Mouse (Mus musculus) regulatory T cell (primary cell): ENCODE measurements around the gene Ubxn1.
"Not testable (repeated sequence)": the region's sequence is repeated elsewhere in the genome, so short reads cannot be mapped to it uniquely, and the experiment has no call there.

ENCODE experiments used
- in situ Hi-C: fragments of 300-600 bp; cut with MboI, MseI; formaldehyde crosslinking; loops from one replicate; pipeline ENCODE4 v1.15.1; 2025; ENCODE audit warnings: high pct_unique_total_duplicates

Gene Ubxn1

GRCm38 (mm10) chr19:8852236-8852928 lies 18.9 kb upstream of the Ubxn1 start:
- in situ Hi-C loops = no loop called here

- in situ Hi-C loops = no loop called here
Measured at GRCm38 (mm10) chr19:8853117-8853516, 18.2 kb upstream of the Ubxn1 start.

- in situ Hi-C loops = no loop called here
Measured at GRCm38 (mm10) chr19:8857689-8858088, 13.6 kb upstream of the Ubxn1 start.

GRCm38 (mm10) chr19:8859018-8859417 lies 12.3 kb upstream of the Ubxn1 start:
- in situ Hi-C loops = no loop called here

GRCm38 (mm10) chr19:8864265-8864664 lies 7.0 kb upstream of the Ubxn1 start:
- in situ Hi-C loops = no loop called here

- in situ Hi-C loops = not testable (repeated sequence)
Measured at GRCm38 (mm10) chr19:8870381-8870780, 915 bp upstream of the Ubxn1 start.

GRCm38 (mm10) chr19:8870838-8871237 lies 458 bp upstream of the Ubxn1 start:
- in situ Hi-C loops = no loop called here

- in situ Hi-C loops = no loop called here
Measured at GRCm38 (mm10) chr19:8872266-8872840, 1.1 kb downstream of the Ubxn1 start.

- in situ Hi-C loops = loop anchor here (25.0 kb wide), 1 partner anchor 1112 kb away; the partner anchor contains the start of gene Fth1
Measured at GRCm38 (mm10) chr19:8875031-8875430, 3.7 kb downstream of the Ubxn1 start.

- in situ Hi-C loops = loop anchor here (25.0 kb wide), 1 partner anchor 1107 kb away; the partner anchor contains the start of gene Fth1
Measured at GRCm38 (mm10) chr19:8880311-8881033, 9.2 kb downstream of the Ubxn1 start, which contains the start of gene Uqcc3. TSS of gene Uqcc3 (minus strand) at chr19:8880923.

GRCm38 (mm10) chr19:8881034-8881392 lies 9.7 kb downstream of the Ubxn1 start:
- in situ Hi-C loops = loop anchor here (25.0 kb wide), 1 partner anchor 1106 kb away; the partner anchor contains the start of gene Fth1

GRCm38 (mm10) chr19:8883616-8884015 lies 12.3 kb downstream of the Ubxn1 start, which contains the start of the genes Lbhd1 and Gm49403:
TSS of gene Lbhd1 (plus strand) at chr19:8883732.
TSS of gene Gm49403 (plus strand) at chr19:8883930.
- in situ Hi-C loops = loop anchor here (25.0 kb wide), 1 partner anchor 1104 kb away; the partner anchor contains the start of gene Fth1

GRCm38 (mm10) chr19:8886916-8887584 lies 15.8 kb downstream of the Ubxn1 start:
- in situ Hi-C loops = loop anchor here (25.0 kb wide), 1 partner anchor 1100 kb away; the partner anchor contains the start of gene Fth1

- in situ Hi-C loops = loop anchor here (25.0 kb wide), 1 partner anchor 1099 kb away; the partner anchor contains the start of gene Fth1
Measured at GRCm38 (mm10) chr19:8887585-8888463, 16.5 kb downstream of the Ubxn1 start.

- in situ Hi-C loops = loop anchor here (25.0 kb wide), 1 partner anchor 1099 kb away; the partner anchor contains the start of gene Fth1
Measured at GRCm38 (mm10) chr19:8888511-8889385, 17.5 kb downstream of the Ubxn1 start, which contains the start of the genes 1810009A15Rik and Gm49416. TSS of gene 1810009A15Rik (plus strand) at chr19:8888853. TSS of gene Gm49416 (plus strand) at chr19:8888926.

GRCm38 (mm10) chr19:8892829-8893766 lies 21.8 kb downstream of the Ubxn1 start, which contains the start of gene Ints5:
TSS of gene Ints5 (plus strand) at chr19:8893005.
- in situ Hi-C loops = loop anchor here (25.0 kb wide), 1 partner anchor 1094 kb away; the partner anchor contains the start of gene Fth1

GRCm38 (mm10) chr19:8895397-8895960 lies 24.2 kb downstream of the Ubxn1 start:
- in situ Hi-C loops = loop anchor here (5.0 to 25.0 kb wide), 2 partner anchors 58 to 1092 kb away; partner anchors contain the start of genes Bscl2, Fth1 and Gng3
